Mouse (Mus musculus) left cerebral cortex, adult 18-20 months (tissue): ENCODE measurements at regions not wholly inside any gene's neighbourhood (a gene's known extent, or its start where the extent isn't known, plus 50 kb on each side); places are given as distances from the start of the nearest gene placed in this dataset.
A peak's percentile ranks its signal among the peaks of the same experiment; 100 is the strongest.

Source experiments
- DNase-seq, 2 experiments: peaks; one replicate each; pipeline ENCODE4 v3.0.0; 2021 to 2022; ENCODE audit warnings: low spot score in 2 of 2, mixed read lengths in 1 of 2

- no peak for DNase-seq
These were observed 84.3 kb downstream of the Tmem168 start for GRCm38 (mm10) chr6:13523463-13524202.

- DNase-seq = no peak
These were observed 93.8 kb downstream of the Tmem168 start for GRCm38 (mm10) chr6:13514126-13514525.

GRCm38 (mm10) chr6:13476493-13477129 lies 131.3 kb downstream of the Tmem168 start:
- DNase-seq = no peak

- peak in 1 of 2 experiments; percentile 13 for DNase-seq
These were observed 158.6 kb downstream of the Tmem168 start for GRCm38 (mm10) chr6:13449160-13449787.

- peak; percentile 34 to 57 for DNase-seq
These were observed 189.0 kb upstream of the Vwde start for GRCm38 (mm10) chr6:13413768-13414167.

DNA sequence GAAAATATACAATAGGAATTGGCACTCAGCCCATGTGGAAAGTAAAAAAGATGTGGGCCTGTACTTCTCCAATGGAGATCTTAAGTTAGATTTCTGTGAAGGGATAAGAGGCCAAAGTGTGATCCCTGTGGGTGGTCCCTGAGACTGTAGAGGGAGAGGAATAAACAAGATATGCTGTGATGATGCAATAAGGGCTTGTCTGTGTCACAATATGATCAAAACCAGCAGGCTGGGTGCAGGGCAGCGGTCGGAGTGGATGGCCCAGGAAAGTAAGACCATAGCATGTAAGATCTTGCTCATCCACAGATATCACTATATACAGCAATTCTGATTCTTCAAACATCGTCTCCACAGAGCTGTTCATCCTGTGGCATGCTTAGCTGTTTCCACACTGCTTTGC lies 188.3 kb upstream of the Vwde start:
- DNase-seq = no peak

DNA sequence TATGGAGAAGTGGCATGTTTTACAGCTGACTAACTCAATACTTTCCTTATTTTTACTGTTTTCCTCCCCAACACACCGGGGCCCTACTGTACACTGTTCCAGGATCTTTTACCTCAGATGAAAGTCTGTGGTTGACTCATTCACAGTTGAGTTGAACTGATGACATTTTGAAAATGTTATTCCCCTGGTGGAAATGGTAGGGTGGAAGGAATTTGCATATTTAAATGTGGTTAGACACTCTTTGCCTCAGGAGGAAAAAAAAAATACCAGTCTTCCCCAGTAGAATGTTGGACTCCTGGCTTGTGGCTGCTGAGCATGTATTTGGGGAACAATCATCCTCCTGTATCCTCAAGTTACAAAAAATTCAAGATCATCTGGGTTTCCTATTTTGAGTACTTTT lies 159.7 kb upstream of the Vwde start:
- DNase-seq = no peak

DNA sequence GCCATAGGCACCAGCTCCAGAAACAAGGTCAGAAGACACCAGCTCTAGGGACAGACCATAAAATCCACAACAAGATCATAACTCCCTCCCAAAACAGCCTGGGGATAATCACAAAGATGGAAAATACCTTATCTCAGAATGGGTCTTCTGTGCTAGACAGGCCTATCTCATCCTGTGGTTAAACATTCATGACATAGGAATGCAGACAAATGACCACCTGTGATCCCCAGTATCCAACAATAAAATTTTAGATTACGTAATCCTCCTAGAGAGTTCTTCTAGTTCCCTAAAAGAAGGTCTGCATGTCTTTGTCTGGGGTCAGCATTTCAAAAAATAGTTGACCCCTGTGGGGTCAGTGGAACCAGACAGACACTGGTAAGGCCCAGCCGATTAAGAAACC lies 158.4 kb upstream of the Vwde start:
- no peak for DNase-seq

DNA sequence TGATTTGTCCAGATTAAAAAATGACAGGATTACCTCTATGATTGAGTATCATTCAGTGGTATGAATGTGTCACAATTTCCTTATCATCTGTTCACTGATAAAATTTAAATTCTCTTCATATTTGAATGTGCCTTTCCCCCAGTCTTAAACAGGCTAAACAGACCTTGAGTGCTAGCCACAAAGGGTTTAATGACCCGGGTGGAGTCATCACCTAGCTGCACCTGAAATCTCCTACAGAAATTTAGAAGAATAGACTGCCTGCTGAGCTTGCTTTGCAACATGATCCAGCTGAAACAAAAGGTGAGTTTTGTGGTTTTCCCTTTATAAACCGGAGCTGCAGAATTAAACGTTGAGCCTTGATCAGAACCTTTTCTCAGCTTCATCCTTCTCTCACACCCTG lies 156.1 kb upstream of the Vwde start:
- DNase-seq = no peak

- no peak for DNase-seq
These were observed 155.0 kb upstream of the Vwde start for GRCm38 (mm10) chr6:13379727-13380126.

GRCm38 (mm10) chr6:13373896-13374295 lies 149.1 kb upstream of the Vwde start:
- DNase-seq = no peak

DNA sequence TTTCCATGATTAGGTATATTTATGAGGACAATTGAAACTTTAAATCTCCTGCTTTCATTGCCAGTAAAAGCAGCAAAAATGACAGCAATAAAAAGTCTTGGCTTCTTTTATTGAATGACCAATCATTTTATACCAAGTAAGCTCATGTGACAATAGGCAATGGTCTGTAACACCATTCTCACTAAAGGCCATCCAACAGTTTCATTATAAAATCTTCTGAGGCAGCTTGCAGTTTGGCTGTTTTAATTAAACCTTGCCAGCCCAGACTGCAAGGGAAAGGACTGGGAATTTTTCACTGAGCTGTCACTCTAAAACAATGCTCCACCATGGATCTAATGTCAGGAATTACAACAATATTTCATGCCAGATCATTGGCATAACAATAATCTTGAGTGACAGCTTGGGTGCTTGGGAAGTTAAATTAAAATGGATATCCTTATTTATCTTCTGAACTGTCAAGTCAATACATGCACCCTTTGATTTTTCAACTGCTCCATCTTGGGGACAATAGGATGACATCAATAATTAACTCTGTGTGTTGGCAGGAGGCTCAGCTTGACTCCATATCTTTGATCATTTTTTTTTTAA lies 145.0 kb upstream of the Vwde start:
- no peak for DNase-seq
